Mouse (Mus musculus) layer of hippocampus, postnatal 10 days (tissue): ENCODE measurements at regions not wholly inside any gene's neighbourhood (a gene's known extent, or its start where the extent isn't known, plus 50 kb on each side); places are given as distances from the start of the nearest gene placed in this dataset.
A peak's percentile ranks its signal among the peaks of the same experiment; 100 is the strongest.

Source experiments
- DNase-seq, 2 experiments: peaks; one replicate each; pipeline ENCODE4 v3.0.0; 2021; ENCODE audit warnings: low spot score in 2 of 2

DNA sequence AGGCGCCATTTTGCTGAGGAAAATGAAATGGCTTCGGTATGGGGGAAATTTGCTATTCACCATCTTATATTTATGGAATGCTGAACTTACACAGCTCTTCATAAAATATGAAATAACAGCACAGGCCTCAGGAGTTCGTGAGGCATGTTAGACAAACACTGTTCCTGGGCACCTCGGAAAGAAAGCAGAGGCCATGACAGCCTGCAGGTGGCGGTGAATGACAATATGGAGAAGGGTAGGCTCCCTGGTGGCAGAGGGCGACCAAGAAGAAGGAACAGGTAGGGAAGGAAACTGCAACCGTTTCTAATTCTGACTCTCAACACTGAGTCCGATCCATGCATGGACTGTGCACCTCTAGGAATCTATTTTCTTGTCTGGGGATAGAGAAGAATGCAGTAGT is 553.6 kb upstream of the Tmpo start:
- DNase-seq, result no peak

DNA sequence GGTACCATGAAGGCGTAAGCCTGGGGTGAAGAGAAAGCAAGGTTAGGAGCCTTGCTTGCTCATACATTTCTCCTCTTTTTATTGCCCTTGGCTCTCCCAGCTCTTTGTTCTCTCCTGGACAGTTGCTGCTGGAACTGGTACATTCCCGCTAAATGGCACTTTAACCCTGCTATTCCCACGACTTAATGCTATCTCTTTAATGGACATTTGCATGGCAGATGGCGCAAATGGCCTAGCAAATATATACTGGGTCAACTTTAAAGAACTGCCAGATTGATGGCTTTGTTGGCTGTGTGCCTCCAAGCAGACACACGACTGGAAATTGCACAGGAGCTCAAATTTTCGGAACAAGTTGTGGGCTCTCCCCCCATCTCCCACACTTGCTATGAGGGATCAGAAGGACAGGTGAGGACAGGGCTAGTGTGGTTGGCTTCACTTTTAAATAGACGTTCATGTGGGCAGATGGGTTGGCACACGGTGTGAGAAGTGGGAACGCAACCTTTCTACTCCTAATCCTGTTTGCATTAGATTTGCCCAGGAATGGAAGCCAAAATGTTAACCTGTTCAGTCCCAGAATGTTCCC is 551.0 kb upstream of the Tmpo start:
- no peak for DNase-seq

DNA sequence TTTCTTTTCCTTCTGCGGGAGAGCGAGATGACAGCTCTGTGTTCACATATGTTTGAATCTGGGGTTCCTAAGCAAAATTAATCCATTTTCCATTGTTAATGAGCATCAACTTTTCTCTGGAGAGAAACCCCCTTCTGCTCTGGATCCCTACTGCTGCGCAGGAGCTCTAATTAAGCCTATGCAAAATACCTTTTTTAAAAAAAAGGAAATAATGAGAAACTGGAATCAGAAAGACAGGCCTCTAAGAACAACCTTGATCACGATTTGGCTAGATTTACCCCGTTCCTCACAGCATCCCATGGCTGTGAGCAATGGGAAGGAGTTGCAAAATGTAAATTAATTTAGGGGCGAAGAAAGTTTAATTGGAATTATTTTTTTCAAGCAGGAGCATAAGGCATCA is 548.9 kb upstream of the Tmpo start:
- no peak for DNase-seq

DNA sequence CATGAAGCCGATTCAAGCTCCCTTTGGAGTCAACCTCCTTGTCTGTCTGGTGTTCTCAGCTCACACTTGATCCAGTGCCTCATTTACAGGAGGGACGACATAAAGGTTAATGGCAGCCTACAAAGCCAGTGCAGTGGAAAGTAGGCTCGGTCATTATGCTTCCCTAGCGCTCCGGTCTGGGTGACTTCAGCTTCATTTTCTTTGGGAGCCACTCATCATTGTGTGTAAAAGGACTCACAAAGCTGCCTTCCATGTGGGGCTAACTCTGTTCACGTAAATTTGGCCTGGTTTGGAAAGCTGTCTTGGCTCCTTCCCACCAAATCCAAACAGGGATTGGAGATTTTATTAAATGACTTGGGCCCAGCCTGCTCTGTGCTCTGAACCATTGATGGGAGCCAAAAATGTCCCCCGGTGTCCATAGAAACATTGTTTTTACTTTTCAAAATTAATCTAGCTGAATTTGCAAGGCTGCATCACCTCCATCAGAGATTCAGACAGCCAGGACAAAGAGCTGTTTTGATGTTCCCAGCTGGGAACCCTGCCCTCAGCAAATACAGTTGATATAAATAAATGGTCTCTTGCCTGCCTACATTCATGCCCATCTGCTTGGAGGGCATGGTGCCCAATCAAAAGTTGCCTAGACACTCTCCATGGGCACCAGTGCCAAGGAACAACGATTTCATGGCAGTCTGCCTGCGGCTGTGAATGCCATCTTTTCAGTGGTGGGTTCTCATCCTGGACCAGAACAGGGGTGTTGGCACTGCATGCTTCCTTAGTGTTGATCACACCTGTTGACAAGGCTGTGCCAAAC is 538.7 kb upstream of the Tmpo start:
- DNase-seq, result peak; percentile 91 to 94

DNA sequence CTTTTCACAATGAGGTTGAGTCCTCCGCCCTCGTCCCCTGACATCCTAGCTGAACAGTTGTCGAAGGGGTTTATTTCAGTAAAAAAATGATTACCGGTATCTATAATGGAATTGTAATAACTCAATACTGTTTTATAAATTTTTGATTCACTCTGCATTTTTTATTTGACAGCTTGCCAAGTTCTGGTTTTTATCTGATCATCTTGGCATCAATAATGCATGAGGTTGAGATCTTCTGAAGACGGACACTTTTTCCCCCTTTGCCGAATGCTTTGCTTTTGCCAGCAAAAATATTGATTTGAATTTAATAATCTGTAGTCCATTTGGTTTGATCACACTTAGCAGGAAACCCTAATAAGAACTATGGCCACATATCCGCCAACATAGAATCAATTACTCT is 535.5 kb upstream of the Tmpo start:
- DNase-seq, result no peak

DNA sequence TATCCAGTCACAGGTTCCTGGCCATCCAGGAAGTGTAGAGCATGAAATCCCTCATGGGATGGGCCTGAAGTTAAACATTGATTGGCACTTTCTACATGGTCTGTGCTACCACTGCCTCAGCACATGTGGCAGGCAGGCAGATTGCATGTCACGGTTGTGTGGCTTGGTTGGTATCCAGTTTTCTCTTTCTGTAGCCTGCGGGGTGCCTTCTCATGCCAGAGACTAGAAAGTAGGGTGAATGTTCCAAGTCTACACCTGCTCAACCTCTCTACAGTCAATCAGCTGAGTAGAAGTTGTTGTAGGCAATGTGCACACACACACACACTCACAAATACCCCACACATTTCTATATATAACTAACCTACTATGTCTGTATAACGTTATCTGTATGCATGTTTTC is 533.5 kb upstream of the Tmpo start:
- no peak for DNase-seq

DNA sequence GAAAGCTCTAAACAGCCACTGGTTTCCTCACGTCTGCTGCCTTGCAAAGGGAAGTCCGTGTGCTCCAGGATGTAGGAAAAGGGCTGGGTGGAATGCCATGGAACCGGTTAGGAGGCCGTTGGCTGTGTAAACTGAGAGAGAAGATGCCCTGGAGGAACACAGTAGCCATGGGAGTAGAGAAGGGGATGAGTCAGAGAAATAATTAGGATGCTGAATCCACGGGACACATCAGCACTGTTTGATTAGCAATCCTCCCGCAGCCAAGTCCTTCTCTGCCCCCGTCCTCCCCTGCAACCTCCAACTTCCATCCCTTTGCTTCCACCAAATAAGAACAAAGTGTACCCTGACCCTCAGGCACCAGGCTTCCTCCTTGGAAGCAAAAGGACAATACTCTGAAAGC is 532.4 kb upstream of the Tmpo start:
- no peak for DNase-seq

DNA sequence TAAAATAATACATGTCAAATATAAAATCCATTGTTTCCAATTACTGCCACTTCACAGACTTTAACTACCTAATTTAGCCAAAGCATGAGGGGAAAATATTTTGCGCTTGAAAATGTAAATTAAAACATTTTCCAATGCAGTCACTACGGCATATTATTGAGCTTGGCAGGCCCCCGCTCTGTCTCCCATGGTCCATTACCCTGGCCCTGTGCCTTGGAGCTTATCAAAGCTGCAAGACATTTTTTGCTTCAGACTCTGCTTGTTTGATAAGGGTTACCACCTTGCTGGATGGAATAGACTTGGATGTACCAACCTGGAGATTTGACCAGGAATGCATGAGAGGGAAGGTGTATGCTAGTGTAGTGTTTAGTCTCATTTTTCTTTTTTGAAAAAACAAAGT is 525.7 kb upstream of the Tmpo start:
- DNase-seq, result no peak

DNA sequence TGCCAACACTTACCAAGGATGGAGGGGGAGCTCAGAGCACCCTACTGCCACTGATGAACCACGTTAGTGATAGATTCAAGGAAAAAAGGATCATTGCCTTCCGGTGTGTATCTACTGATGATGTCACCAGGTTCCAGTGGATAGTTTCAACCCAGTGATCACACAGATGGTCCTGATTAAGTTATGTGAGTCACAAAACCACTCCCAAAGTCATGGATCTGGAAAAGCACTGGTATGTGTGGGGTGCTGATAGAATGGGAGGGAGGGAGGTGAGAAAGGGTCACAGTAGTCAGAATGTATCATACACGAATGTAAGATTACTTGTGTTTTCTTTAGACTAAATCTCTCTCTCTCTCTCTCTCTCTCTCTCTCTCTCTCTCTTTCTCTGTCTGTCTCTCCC is 523.6 kb upstream of the Tmpo start:
- DNase-seq, result no peak

DNA sequence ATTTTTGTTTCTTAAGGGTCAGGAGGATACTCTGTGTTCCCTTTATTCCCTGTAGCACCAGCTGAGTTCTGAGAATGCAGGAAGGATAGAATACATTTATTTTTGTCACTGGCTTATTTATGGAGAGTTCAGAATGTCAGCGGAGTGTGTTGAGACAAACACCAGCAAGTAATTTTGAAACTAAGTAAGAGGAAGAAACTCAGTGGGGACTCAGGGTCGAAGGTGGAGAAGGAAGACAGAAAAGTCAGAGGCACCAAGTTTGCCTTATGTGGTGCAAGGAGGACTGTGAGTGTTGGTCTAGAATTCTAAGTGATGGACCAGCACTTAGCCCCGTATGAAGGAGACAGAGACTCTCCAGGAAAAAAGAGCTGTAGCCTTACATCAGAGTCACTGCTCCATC is 520.7 kb upstream of the Tmpo start:
- DNase-seq, result no peak

DNA sequence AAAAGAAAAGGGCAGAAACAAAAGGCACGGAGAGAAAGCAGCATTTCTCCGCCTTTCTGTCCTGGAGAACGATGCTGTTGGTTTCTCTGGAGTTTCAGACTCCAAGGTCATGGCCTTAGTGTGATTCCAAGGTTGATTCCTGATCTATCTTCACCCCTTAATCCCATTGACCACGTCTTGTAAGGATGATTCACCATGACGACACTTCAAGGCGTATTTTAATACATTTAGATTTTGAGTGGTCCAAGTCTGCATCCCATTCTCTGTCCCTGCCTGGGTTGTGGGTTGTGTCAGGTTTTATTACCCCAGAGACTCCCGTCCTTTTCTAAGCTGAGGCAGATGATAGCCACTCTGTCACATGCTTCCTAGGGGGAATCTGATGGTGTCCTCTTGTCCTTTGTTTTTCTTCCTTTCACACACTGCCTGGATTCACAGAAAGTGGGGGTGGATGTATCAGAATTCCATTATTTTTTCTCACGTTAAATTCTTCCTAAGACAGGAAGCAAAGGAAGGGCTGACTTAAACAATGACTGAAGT is 505.0 kb upstream of the Tmpo start:
- no peak for DNase-seq

DNA sequence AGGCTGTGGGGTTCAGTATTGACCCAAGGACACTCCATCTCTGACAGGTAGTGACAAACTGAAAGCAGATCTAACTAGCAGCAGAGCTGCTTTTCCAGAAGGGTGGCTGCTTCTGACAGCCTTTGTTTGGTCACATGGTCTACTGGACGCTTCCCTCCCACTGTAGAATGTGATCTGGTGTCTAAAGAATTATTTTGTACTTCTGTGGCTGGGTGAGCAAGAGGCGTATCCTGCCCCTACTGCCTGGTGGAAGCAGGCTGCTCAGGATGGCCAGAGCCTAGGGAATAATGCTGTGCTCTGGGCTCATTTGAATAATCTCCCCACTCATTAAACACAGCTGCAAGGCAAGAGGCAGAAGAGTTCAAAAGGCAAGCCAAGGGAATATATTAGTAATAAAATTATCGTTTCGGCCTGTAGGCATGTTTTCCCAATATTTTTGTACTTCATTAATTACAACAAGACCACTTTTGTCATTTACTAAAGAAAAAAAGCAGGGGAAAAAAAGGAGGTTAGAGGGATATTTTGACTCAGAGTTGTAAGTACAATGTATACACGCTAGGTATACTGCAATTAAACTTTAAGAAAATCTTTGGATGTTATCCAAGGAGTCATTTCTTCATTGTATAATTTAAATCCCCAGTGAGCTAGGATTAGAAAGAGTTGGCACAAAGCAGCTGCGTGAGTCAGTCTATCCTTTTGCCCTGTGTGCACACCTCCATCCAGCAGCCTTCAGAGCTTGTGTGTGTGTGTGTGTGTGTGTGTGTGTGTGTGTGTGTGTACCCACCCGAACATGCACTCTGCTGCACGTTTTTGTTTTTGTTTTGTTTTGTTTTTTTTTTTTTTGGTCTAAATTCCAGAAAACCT is 504.3 kb upstream of the Tmpo start:
- no peak for DNase-seq

DNA sequence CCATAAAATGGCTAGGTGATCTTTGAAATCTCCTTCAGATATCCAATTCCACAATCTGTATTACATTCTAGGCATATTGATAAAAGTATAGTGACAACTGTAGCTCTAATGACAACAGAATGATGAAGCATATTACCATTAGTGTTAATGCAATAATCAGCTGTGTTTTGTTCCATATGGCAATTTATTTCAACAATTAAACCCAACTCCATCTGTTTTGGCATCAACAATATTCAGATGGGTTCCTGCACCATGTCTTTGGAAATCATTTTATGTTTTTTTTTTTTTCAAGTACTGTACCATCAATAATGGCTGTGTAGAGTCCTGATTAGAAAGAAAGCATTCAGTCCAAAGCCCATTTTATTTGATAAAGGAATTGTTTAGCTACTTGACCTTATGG is 498.5 kb upstream of the Tmpo start:
- no peak for DNase-seq

DNA sequence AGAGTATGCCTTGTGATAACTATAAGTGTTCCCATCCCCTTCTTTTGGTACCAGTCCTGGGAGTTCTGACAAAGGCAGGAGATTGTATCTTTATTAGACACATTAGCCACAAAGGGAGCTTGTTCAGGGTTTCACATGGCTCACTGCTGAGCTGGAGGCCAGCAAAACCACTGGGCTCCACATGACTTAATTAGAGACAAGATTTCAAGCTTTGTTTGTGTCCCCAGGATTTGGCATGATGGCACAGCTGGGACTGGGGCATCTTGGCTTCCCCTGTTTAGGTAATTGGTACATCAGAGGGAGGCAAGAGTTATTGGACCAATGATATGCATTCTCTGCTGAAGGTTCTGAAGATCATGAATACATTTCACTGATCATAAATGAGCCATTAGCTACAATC is 456.8 kb upstream of the Tmpo start:
- no peak for DNase-seq

DNA sequence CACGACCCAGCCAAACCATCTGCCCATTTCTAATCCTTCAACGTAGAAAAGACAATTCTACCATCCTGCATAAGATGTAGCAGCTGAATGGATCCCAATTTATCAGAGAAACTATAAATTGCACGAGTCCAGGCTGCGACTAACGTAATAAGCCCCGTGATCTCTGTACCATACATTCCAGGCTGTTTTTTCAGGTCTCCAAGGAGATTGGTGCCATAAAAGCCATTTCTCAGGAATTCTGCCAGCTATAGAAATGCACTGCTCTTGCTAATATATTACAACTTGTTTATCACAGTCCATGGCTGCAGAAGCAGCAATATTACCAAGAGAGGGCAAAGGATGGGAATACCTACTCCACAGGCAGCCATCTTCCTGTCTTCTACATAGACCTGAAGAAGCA is 447.6 kb upstream of the Tmpo start:
- no peak for DNase-seq

DNA sequence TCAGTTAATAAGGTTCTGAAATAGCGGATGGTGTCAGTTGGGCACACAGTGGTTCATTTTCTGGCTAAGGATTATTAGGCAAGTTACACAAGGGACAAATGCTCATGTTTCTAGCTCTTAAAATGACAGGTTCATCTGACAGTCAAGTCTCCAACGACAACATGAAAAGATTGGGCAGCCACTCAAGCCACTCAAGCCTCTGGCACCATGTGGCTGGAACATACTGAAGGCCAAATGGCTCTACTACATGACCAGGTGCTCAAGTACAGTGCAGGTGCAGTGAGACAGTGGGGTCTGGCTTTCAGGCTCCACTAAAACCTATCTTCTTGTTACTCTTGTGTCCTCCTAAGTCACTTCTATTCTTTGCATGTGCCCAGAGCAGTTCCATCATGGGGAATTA is 441.2 kb upstream of the Tmpo start:
- no peak for DNase-seq

DNA sequence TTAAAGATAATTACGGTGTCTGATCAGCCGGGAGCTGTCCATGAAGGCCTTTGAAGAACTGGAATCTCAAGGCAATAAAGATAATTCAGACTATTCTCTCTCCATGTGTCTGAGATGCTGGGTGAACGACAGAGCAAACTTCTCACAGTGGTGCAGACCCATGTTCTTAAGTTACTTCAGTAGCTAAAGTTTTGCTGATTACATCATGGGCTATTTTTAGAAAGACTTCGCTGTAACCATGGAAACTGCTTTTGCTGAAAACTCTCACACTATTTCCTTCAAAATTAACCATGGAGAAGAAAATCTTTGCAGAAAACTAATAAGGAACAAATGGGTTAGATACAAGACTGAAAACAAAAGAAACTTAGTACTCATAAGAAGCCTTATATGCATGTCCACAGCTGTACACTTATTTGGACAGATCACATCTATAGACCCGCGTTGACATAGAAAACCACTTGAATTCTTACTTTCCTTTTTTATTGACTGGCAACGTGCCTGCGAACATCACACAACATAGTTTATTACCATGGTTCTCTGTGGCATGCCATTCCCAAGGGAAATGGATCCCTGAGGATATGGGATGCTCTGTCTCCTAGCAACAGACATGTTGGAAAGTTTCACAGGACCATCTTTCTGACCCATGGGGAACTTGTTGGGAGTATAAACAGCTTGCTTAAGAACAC is 432.8 kb upstream of the Tmpo start:
- no peak for DNase-seq

DNA sequence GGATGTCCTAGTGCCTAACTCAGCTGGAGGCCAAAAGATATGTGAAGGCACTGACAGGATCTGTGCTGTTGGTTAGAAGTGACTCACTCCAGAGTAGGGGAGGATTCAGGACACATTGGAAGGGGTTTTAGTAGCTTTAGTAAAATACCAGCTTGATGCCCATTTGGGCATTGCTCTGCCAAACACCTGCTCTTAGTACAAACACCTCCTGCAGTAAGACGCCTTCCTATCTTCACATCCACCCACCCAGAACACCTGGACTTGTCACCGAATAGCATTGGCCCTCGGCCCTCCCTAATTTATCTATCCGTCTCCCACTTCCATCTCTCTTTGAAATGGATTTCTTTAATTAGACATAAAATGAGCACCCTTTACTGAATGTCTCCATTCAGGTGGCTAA is 430.9 kb upstream of the Tmpo start:
- DNase-seq, result no peak

DNA sequence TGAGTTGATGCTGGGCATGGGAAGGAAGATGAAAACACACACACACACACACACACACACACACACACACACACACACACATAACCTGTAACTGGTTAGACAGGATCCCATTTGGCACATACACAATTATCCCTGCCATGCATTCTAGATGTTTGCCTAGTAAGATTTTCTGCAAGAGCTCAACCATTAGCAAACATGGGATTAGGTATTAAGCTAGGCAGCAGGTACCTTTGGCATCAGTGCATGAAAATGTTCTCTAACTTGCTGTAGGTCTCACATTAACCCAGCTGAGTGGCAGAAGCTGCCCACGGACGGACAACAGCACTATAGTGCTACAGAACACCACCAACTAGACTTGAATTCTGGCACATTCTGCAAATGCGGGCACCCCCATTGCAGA is 413.8 kb upstream of the Tmpo start:
- no peak for DNase-seq

DNA sequence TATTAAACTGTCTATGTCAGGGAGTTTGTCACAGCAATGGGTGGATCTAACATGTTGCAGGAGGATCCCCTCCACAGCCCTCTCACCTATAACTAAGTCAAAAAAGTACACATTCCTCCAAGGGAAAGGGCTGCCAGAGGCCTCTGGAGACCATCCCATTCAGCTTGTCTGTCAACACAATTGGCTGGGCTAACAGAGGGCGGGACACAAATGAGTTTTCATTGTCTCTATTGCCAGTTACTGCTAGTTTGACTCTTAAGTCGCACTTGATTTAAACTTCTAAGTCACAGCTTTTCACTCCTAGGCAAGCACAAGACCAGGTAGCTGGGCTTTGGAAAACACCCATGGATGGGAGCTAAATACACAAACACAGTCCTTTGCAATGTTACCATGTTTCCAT is 412.3 kb upstream of the Tmpo start:
- DNase-seq, result no peak

DNA sequence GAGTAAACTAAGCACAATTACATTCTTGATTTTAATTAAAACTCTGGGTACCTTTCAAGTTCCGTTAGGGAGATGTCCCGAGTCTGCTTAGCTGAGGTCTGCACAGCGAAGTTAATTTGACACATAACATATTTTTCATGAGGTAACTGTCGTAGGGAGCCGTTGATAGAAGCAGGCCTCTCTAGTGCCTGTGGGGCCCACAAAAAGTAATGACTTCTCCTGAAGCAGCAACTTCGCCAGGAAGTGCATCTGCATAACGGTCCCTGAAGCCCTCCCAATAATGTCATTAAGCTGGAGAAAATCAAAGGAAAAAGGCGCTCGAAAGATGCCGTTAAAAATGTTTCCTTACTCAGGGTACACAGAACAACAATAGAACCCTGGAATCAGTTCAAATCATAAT is 410.7 kb upstream of the Tmpo start:
- no peak for DNase-seq

DNA sequence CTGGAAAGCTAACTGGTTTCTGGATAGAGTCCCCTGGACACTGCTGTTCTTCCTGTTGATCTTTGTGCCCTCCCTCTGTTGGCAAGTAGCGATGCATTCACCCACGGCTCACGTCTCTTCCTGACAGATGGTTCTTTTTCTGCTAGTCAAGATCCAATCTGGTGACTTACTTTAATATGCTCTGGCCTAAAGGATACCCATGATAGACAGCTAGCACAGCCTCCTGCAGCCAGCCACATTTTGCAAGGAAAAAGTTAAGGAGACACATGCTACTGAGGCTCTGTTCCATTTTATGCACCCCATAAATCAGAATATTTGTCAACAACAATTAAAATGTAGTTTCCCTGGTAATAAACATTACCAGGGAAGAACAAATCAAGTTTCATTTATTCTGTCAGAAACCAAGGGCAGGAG is 410.3 kb upstream of the Tmpo start:
- DNase-seq, result no peak
